Mouse (Mus musculus) intestine, embryonic 15.5 days (tissue): Measurements from ENCODE around the gene Dnal1. TPM values are rescaled to one million over a fixed set of nuclear protein-coding genes. Genes with fewer than 3 reads are reported as not detected.

ENCODE experiments used
- ATAC-seq: fragments of 200-750 bp; cut with Nextera tagmentation; 2 replicates; pipeline ENCODE4 v1.8.0; 2017; ENCODE audit warnings: moderate TSS enrichment, moderate library complexity
- H3K27ac ChIP-seq: fragments of 300-500 bp; sonication (generic); 2 replicates; pipeline ENCODE4 v1.5.1; 2015; ENCODE audit warnings: mild to moderate bottlenecking, inconsistent platforms
- H3K27me3 ChIP-seq: fragments of 300-500 bp; sonication (generic); replicated peaks from 2 replicates; pipeline ENCODE4 v1.6.1; 2015; ENCODE audit warnings: inconsistent platforms
- H3K36me3 ChIP-seq: fragments of 300-500 bp; sonication (generic); 2 replicates; pipeline ENCODE4 v1.6.1; 2015; ENCODE audit warnings: inconsistent platforms
- H3K4me1 ChIP-seq: fragments of 300-500 bp; sonication (generic); replicated peaks from 2 replicates; pipeline ENCODE4 v1.6.1; 2015; ENCODE audit warnings: inconsistent platforms
- H3K4me2 ChIP-seq: fragments of 300-500 bp; sonication (generic); replicated peaks from 2 replicates; pipeline ENCODE4 v1.6.1; 2015; ENCODE audit warnings: mild to moderate bottlenecking, inconsistent platforms
- H3K4me3 ChIP-seq: fragments of 300-500 bp; sonication (generic); replicated peaks from 2 replicates; pipeline ENCODE4 v1.5.1; 2015; ENCODE audit warnings: inconsistent platforms
- H3K9ac ChIP-seq: fragments of 300-500 bp; sonication (generic); 2 replicates; pipeline ENCODE4 v1.6.1; 2015; ENCODE audit warnings: inconsistent platforms
- H3K9me3 ChIP-seq: fragments of 300-500 bp; sonication (generic); 2 replicates; pipeline ENCODE4 v1.6.1; 2016; ENCODE audit warnings: inconsistent platforms
- WGBS: fragments of 180-500 bp; shearing (Covaris S2); methylation state at CpG from one replicate; pipeline ENCODE4 v1.1.7; 2015; 5-methylcytosine and 5-hydroxymethylcytosine counted together
- polyA plus RNA-seq: library from polyadenylated mRNA; unstranded; fragments of >200 nt; fragmentation: Nextera tagmentation; extraction: Ambion mirVana; gene quantifications from 2 replicates; pipeline ENCODE4 v1.2.1, GENCODE M21; 2015

Dnal1 gene
- polyA plus RNA-seq, 1 experiment from 2014 or later: 3.9 TPM

DNA sequence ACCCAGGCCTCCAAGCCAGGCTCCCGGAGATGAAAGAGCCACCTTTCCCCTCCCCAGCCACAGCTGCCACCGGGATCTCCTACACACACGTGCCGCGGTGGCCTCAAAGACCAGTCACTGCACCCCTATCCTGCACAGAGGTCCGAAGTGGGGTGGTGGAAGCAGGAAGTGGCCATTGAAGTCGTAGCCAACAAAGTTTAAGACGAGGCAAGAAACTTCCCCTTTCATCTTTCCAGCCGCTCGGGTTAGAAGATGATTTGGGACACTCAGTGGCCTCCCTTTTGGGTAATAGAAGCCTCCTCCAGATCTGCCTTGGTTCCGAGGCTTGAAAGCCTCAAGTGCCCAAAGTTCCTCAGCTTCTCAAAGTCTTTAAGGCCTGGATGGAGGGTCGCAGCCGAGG, 78.1 kb downstream of the Dnal1 start:
- WGBS: 5% methylated on average over 13 of the region's 13 CpGs
- Histone ChIP-seq H3K9ac (peak overlapping the region; percentile 86), H3K36me3 (no peaks in the 10 kb centered on the region), H3K4me2 (peak overlapping the region; percentile 93), H3K4me1 (peaks cover 64% of the 10 kb centered on the region), H3K27me3 (no peaks in the 10 kb centered on the region), H3K27ac (peak overlapping the region; percentile 100; the same call in 1 of the 2 replicates), H3K9me3 (no peaks in the 10 kb centered on the region), H3K4me3 (peak overlapping the region; percentile 86)
- ATAC-seq: no peak

DNA sequence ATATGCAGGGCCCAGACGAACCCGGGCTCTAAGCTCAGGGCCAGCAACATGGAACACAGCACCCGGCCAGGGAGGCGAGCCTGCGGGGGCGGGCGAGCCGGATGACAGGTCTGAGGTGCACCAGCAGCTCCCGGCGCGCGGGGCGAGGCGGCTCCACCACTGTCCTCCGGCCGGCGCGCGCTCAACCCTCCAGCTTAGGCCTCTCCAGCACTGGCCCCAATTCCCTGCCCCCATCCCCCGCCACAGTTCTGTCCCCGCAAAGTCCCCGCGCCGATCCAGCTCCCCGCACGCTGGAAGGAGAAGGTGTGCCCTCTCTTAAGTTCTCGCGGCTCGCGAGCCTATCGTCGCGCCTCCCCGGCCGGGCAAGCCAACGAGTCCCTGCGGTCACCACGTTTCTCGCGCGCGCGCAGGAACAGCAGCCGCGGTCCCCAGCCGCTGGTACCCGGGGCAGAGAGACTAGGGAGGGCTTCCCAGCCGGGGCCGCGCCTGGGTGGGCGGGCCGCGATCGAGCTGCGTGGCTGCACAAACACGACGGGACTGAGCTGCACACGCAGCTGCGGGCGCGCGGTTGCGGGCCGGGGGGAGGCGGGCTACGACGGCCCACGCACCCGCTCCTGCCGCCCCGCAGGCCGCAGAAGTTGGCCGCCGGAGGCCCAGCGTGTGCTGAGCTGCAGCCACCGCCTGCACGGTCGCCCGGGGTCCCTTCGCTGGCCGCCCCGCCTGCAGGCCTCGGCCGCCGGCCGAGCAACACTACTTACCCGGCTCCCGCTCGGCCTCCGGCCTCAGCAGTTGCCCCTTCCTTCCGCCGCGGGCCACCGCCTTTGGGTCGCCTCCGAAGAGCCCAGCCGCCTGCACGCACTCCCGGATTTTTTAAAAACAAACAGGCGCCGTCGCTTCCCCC, 78.8 kb downstream of the Dnal1 start:
- Histone ChIP-seq H3K4me3 (peak overlapping the region; percentile 86), H3K36me3 (no peaks in the 10 kb centered on the region), H3K9ac (peak overlapping the region; percentile 86), H3K4me2 (peak overlapping the region; percentile 93), H3K27me3 (no peaks in the 10 kb centered on the region), H3K27ac (peak overlapping the region; percentile 100), H3K9me3 (no peaks in the 10 kb centered on the region), H3K4me1 (peaks cover 57% of the 10 kb centered on the region)
- under 1% methylated on average over 101 of the region's 102 CpGs for WGBS
- peak; percentile 37 for ATAC-seq

DNA sequence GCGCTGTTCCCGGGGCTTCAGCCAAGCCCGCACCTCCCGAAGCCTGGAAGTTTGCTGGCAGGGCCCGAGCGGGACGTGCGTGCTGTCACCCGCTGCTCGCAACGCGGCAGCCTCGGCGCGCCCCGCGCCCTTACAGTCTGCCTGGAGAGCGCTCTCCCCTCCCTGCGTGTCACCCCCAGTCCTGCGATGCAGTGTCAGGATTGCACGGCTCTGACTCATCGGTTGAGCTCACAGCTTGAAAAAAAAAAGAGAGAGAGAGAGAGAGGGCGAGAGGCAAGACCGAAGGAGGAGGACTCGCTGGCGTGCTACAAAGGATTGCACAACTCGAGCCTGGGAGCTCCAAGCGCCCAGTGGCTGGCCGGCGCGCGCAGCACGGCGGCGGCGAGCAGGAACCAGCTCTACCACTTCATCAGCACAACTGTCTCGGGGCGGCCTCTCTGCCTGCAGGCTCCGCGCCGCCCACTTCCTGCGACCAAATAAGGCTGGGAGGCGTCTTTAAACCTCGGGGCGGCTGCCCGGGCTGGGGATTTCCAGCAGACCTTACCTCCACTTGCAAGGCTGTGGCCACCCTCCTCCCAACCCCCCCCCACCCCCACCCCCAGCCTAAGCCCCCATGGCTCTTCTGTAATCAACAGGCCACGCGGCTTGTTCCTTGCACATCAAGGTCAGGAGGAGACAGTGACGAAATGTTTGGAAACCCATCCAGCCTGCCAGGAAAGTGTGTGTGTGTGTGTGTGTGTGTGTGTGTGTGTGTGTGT, 79.7 kb downstream of the Dnal1 start:
- H3K4me1 ChIP-seq: peaks cover 49% of the 10 kb centered on the region
- peak overlapping the region; percentile 100 for H3K27ac ChIP-seq
- no peaks in the 10 kb centered on the region for H3K9me3 ChIP-seq
- H3K27me3 ChIP-seq: no peaks in the 10 kb centered on the region
- peak overlapping the region; percentile 93 for H3K4me2 ChIP-seq
- under 1% methylated on average over 48 of the region's 49 CpGs for WGBS
- peak overlapping the region; percentile 86 for H3K9ac ChIP-seq
- peak; percentile 91 for ATAC-seq
- H3K36me3 ChIP-seq: no peaks in the 10 kb centered on the region
- H3K4me3 ChIP-seq: peak overlapping the region; percentile 86

DNA sequence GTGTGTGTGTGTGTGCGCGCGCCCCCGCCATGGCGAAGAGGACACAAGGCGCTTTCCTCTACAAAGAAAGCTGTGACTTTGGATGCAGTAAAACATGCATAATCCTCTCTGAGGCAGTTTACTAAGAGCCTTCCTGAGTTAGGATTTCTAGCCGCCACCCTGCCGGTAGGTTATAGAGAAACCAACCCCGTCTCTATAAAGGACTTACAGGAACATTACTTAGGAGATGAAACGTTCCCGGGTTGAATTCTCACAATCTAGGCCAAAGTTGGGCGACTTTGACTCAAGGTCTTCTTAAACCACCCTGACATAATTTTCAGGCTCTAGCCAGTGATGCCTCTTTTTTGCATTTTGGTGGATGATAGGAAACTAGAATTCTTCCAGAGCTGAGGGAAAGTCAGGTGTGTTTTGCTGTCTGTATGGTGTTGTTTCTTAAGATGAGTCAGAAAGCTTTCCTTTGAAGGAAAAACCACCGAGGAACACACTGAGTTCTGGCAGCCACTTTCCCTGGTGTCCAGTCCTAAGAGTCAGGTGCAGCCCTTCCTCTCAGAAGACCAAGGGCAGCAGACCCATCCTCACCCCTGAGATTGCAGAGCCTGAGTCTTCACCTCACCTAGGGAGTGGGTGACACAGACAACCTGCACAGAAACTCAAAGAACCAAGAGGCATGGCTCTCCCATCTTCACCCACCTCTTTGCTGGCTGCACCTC, 80.4 kb downstream of the Dnal1 start:
- H3K4me3 ChIP-seq: peak overlapping the region; percentile 86
- no peak; the same call in 1 of the 2 replicates for ATAC-seq
- no peaks in the 10 kb centered on the region for H3K9me3 ChIP-seq
- no peaks in the 10 kb centered on the region for H3K36me3 ChIP-seq
- peak overlapping the region; percentile 93 for H3K4me2 ChIP-seq
- WGBS: 4% methylated on average over 13 of the region's 13 CpGs
- peaks cover 41% of the 10 kb centered on the region for H3K4me1 ChIP-seq
- peak overlapping the region; percentile 100 for H3K27ac ChIP-seq
- H3K9ac ChIP-seq: peak overlapping the region; percentile 28
- no peaks in the 10 kb centered on the region for H3K27me3 ChIP-seq

DNA sequence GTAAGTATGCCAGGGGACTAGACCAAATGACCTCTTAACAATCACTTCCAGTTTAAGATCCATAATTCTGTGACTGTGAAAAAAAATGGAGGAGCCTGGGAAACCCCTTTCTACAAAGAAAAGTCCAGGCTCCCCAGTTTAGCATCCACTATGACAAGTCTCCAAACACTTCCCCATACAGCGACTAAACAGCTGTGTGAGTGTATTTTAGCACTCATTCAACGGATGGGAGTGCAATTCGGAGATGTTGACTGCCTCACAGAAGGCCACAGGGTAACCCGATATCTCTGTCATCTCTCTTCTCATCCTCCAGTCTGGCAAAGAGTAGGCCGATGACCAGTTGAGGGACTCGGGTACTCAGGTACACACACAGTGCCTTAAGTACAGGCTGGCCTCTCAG, 81.0 kb downstream of the Dnal1 start:
- Histone ChIP-seq H3K36me3 (no peaks in the 10 kb centered on the region; the same call in 1 of the 2 replicates), H3K27me3 (no peaks in the 10 kb centered on the region), H3K4me2 (0 out of 2 replicates have a peak overlapping the region, but pooled peaks have one; percentile 93), H3K9me3 (no peaks in the 10 kb centered on the region), H3K27ac (no peak overlapping the region), H3K4me3 (no peak overlapping the region), H3K9ac (no peak overlapping the region), H3K4me1 (peaks cover 35% of the 10 kb centered on the region)
- WGBS: 51% methylated on average over 6 of the region's 6 CpGs
- no peak for ATAC-seq

Other genes with a start within 250 kb of the Dnal1 start
- 34.4 and 35.9 TPM in 2 replicates for gene Numb, start 192.4 kb upstream of the Dnal1 start, polyA plus RNA-seq
- gene Riox1, start 163.8 kb upstream of the Dnal1 start, polyA plus RNA-seq: 17.5 and 18.3 TPM in 2 replicates
- gene Heatr4, start 129.5 kb upstream of the Dnal1 start, polyA plus RNA-seq: not detected in 2 replicates
- gene Acot2, start 126.5 kb upstream of the Dnal1 start, polyA plus RNA-seq: 34.3 and 35.8 TPM in 2 replicates
- 125 and 142 TPM in 2 replicates for gene Acot1, start 104.9 kb upstream of the Dnal1 start, polyA plus RNA-seq
- 8.2 and 8.9 TPM in 2 replicates for gene Acot4, start 76.0 kb upstream of the Dnal1 start, polyA plus RNA-seq
- not detected in 2 replicates for gene Gm49366, start 75.4 kb upstream of the Dnal1 start, polyA plus RNA-seq
- 3.2 and 4.8 TPM in 2 replicates for gene Acot3, start 62.2 kb upstream of the Dnal1 start, polyA plus RNA-seq
- gene Acot5, start 45.0 kb upstream of the Dnal1 start, polyA plus RNA-seq: 0.18 TPM in 1 of 2 replicates, not detected in the other
- gene Acot6, start 13.7 kb upstream of the Dnal1 start, polyA plus RNA-seq: 2.0 and 2.1 TPM in 2 replicates
- gene Pnma1, start 34.1 kb downstream of the Dnal1 start, polyA plus RNA-seq: 0.59 and 0.63 TPM in 2 replicates
- 7.2 and 7.7 TPM in 2 replicates for gene Elmsan1, start 104.5 kb downstream of the Dnal1 start, polyA plus RNA-seq
- gene Ptgr2, start 170.9 kb downstream of the Dnal1 start, polyA plus RNA-seq: 41.7 and 45.2 TPM in 2 replicates
- gene Zfp410, start 202.5 kb downstream of the Dnal1 start, polyA plus RNA-seq: 54.7 and 61.6 TPM in 2 replicates
- gene Coq6, start 247.3 kb downstream of the Dnal1 start, polyA plus RNA-seq: 47.5 and 53.8 TPM in 2 replicates
- gene Fam161b, start 247.5 kb downstream of the Dnal1 start, polyA plus RNA-seq: 2.4 and 2.6 TPM in 2 replicates